Mouse (Mus musculus) kidney, postnatal 14 days (tissue): ENCODE measurements around the gene Nup205.

Source experiments
- DNase-seq: peaks from one replicate; pipeline ENCODE4 v3.0.0; 2022; ENCODE audit warnings: mixed read lengths

Nup205 gene

GRCm38 (mm10) chr6:35288920-35289319, 111.7 kb downstream of the Nup205 start:
- DNase-seq = no peak

GRCm38 (mm10) chr6:35289676-35290075, 112.5 kb downstream of the Nup205 start:
- no peak for DNase-seq

- no peak for DNase-seq
These were observed 117.7 kb downstream of the Nup205 start for GRCm38 (mm10) chr6:35294964-35295363.

- peak; percentile 60 for DNase-seq
These were observed 119.8 kb downstream of the Nup205 start for GRCm38 (mm10) chr6:35297001-35297400.
